Mouse (Mus musculus): ENCODE results near the gene D13Ertd608e. TPM values are rescaled to one million over a fixed set of nuclear protein-coding genes. Genes with fewer than 3 reads are reported as not detected.

Gene D13Ertd608e
- total RNA-seq, 4 experiments from 2014 or later: not detected

Other genes starting within 250 kb of the D13Ertd608e start
- gene Ccl28, start 212.2 kb upstream of the D13Ertd608e start, total RNA-seq (2022): 1 to 10 TPM; 1.3 to 2.2 (median 1.7) TPM
- 100 to 1,000 TPM; 196 to 290 (median 240) TPM for gene Hmgcs1, start 145.6 kb upstream of the D13Ertd608e start, total RNA-seq (2022)
- 10 to 100 TPM; 14.4 to 15.1 (median 14.7) TPM for gene Nim1k, start 80.1 kb upstream of the D13Ertd608e start, total RNA-seq (2022)
- 10 to 100 TPM; 39.9 to 44.0 (median 41.3) TPM for gene Zfp131, start 45.1 kb upstream of the D13Ertd608e start, total RNA-seq (2022)
- gene AF067063, start 5.8 kb upstream of the D13Ertd608e start, total RNA-seq (2022): not detected
- gene Tcstv1, start 58.8 kb downstream of the D13Ertd608e start, total RNA-seq (2022): not detected
- gene Gm21761, start 93.3 kb downstream of the D13Ertd608e start, total RNA-seq (2022): not detected
- not detected for gene B020031M17Rik, start 114.8 kb downstream of the D13Ertd608e start, total RNA-seq (2022)
- gene Gm36079, start 191.0 kb downstream of the D13Ertd608e start, total RNA-seq (2022): not detected
- gene Gm21188, start 216.2 kb downstream of the D13Ertd608e start, total RNA-seq (2022): not detected